Mouse (Mus musculus): ENCODE data around the gene Olfr978. TPM values are rescaled to one million over a fixed set of nuclear protein-coding genes. Genes with fewer than 3 reads are reported as not detected.
"Not testable (repeated sequence)": the region's sequence is repeated elsewhere in the genome, so short reads cannot be mapped to it uniquely, and the experiment has no call there.

Olfr978 gene
- not detected for total RNA-seq (2021)

GRCm38 (mm10) chr9:39991813-39992212 lies at the start of gene Olfr978:
Olfr978 (plus strand) TSS chr9:39992113.
- intact Hi-C loops (cut with DNase I), result no loop called here
- no peak for DNase-seq (ENCODE audit: low spot score in 2 of 2)

GRCm38 (mm10) chr9:39951946-39952345 lies 40.0 kb upstream of the Olfr978 start, which contains the start of gene Olfr975:
Olfr975 (minus strand) TSS chr9:39952046.
- intact Hi-C loops (cut with DNase I), result no loop called here
- DNase-seq (ENCODE audit: low spot score in 2 of 2), result no peak

- intact Hi-C loops (cut with DNase I); DNase-seq (ENCODE audit: low spot score in 2 of 2): not testable (repeated sequence)
These were observed 30.9 kb upstream of the Olfr978 start, which contains the start of gene Olfr976 for GRCm38 (mm10) chr9:39961033-39961432. Olfr976 (minus strand) TSS chr9:39961133.

GRCm38 (mm10) chr9:39976581-39977145 lies 15.2 kb upstream of the Olfr978 start:
- intact Hi-C loops (cut with DNase I); DNase-seq (ENCODE audit: low spot score in 2 of 2): not testable (repeated sequence)

GRCm38 (mm10) chr9:40003365-40003764 lies 11.5 kb downstream of the Olfr978 start, which contains the start of gene Olfr979:
Olfr979 (minus strand) TSS chr9:40003465.
- intact Hi-C loops (cut with DNase I), result no loop called here
- DNase-seq (ENCODE audit: low spot score in 2 of 2), result no peak

GRCm38 (mm10) chr9:40009482-40009881 lies 17.6 kb downstream of the Olfr978 start, which contains the start of gene Olfr980:
Olfr980 (minus strand) TSS chr9:40009582.
- intact Hi-C loops (cut with DNase I), result no loop called here

GRCm38 (mm10) chr9:40021164-40021563 lies 29.3 kb downstream of the Olfr978 start, which contains the start of gene Olfr981:
Olfr981 (plus strand) TSS chr9:40021464.
- intact Hi-C loops (cut with DNase I), result no loop called here
- DNase-seq (ENCODE audit: low spot score in 2 of 2), result no peak

More at GRCm38 (mm10) chr9:40009482-40009881, 17.6 kb downstream of the Olfr978 start, which contains the start of gene Olfr980:
- DNase-seq (ENCODE audit: low spot score in 2 of 2), result no peak

Other genes starting within 250 kb of the Olfr978 start
- gene Olfr967, start 245.9 kb upstream of the Olfr978 start, total RNA-seq (2021), result not detected
- gene Olfr968, start 208.9 kb upstream of the Olfr978 start, total RNA-seq (2021), result not detected
- gene Olfr969, start 201.2 kb upstream of the Olfr978 start, total RNA-seq (2021), result not detected
- not detected for gene Olfr970, start 183.3 kb upstream of the Olfr978 start, total RNA-seq (2021)
- gene Olfr971, start 155.2 kb upstream of the Olfr978 start, total RNA-seq (2021), result not detected
- gene Olfr972, start 125.7 kb upstream of the Olfr978 start, total RNA-seq (2021), result not detected
- gene Olfr229, start 84.8 kb upstream of the Olfr978 start, total RNA-seq (2021), result not detected
- gene Olfr974, start 54.6 kb upstream of the Olfr978 start, total RNA-seq (2021), result not detected
- not detected for gene Olfr975, start 40.1 kb upstream of the Olfr978 start, total RNA-seq (2021)
- not detected for gene Olfr976, start 31.0 kb upstream of the Olfr978 start, total RNA-seq (2021)
- not detected for gene Olfr979, start 11.4 kb downstream of the Olfr978 start, total RNA-seq (2021)
- not detected for gene Olfr980, start 17.5 kb downstream of the Olfr978 start, total RNA-seq (2021)
- gene Olfr981, start 29.4 kb downstream of the Olfr978 start, total RNA-seq (2021), result not detected
- gene Olfr982, start 81.7 kb downstream of the Olfr978 start, total RNA-seq (2021), result not detected
- gene Olfr983, start 101.5 kb downstream of the Olfr978 start, total RNA-seq (2021), result not detected
- not detected for gene Olfr984, start 122.1 kb downstream of the Olfr978 start, total RNA-seq (2021)
- not detected for gene Olfr985, start 138.1 kb downstream of the Olfr978 start, total RNA-seq (2021)
- gene Tmem225, start 156.0 kb downstream of the Olfr978 start, total RNA-seq (2021), result not detected
- gene Olfr986, start 188.8 kb downstream of the Olfr978 start, total RNA-seq (2021), result not detected
- gene Zfp202, start 200.2 kb downstream of the Olfr978 start, total RNA-seq (2021), result 1 to 10 TPM; 2.9 to 3.1 TPM

Measured in left cerebral cortex, postnatal 36 days (tissue).